Mouse (Mus musculus) brain, embryonic 14.5 days (tissue): ENCODE results near the gene Cmtm5. TPM values are rescaled to one million over a fixed set of nuclear protein-coding genes. Genes with fewer than 3 reads are reported as not detected.
"Not testable (repeated sequence)": the region's sequence is repeated elsewhere in the genome, so short reads cannot be mapped to it uniquely, and the experiment has no call there.

Experiments used
- DNase-seq: peaks from one replicate; pipeline ENCODE4 v3.0.0-alpha.2; 2011; ENCODE audit warnings: low read depth
- CTCF ChIP-seq: fragments of 200-500 bp; IDR thresholded peaks from 2 replicates; pipeline ENCODE4 v1.5.1; 2012; ENCODE audit warnings: inconsistent platforms, mild to moderate bottlenecking, moderate library complexity, borderline replicate concordance; ENCODE audit not compliant: insufficient read depth, insufficient read length; ENCODE audit errors: extremely low read depth
- POLR2A ChIP-seq: fragments of 200-500 bp; IDR thresholded peaks from 2 replicates; pipeline ENCODE4 v1.6.1; 2012; ENCODE audit warnings: mild to moderate bottlenecking, inconsistent platforms, borderline replicate concordance; ENCODE audit not compliant: poor library complexity, insufficient read depth, insufficient read length, severe bottlenecking; ENCODE audit errors: extremely low read depth
- polyA plus RNA-seq: library from polyadenylated mRNA; depleted of rRNA; stranded (reverse); fragments of >200 nt; gene quantifications from 2 replicates; pipeline ENCODE4 v1.2.3, GENCODE M21; 2012; rRNA removed

The Cmtm5 gene
- polyA plus RNA-seq, 1 experiment: 6.1 TPM

DNA sequence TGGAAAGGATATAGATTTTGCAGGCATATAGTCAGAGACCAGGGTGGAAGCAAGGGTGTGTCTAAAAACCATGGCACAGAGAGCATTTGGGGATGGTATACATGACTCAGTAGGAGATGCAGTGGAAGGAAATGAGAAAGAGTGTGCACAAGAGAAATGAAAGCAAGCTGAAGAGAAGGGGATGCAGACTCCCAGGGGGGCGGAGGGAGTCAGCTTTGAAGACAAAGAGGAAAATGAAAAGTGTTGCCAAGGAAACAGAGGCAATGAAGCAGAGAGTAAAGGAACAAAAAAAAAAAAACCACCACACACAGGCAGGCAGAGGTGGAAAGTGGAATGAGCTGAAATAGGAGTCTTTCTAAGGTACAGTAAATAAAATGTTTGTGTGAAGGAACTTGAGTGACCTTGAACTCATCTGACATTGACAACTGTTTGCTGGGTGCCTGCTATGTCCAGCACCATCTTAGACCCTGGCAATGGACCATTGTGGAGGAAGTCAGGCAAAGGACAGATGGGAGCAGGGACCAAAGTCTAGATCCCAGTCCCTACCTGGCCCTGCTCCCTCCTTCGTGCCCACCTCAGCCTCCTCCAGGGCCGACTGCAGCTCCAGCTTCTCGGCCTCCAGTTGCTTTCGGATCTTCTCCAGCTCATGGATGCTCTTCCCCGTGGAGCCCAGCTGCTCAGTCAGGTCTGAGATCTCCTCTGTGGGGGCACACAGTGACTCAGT, 38.2 kb downstream of the Cmtm5 start:
- TF ChIP-seq CTCF (no peak), POLR2A (no peak)

DNA sequence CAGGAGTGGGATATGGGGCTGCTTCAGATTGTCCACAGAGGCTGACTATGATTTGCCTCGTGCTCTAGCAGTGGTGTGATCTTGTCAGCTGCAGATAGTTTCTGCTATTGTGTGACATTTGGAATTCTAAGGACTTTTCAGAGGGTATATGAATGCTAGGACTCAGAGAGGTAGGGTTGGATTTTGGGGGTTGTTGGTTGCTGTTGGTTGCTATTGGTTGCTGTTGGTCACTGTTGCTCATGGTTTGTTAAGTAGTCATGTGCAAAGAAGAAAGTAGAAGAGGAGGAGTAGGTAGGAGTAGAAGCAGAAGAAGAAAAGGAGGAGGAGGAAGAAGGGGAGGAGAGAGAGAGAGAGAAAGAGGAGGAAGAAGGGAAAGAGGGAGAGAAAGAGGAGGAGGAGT, 40.6 kb downstream of the Cmtm5 start, which contains the start of gene Gm17428:
Gene Gm17428 (plus strand): TSS at position 301 of the 400 bp plus-strand sequence.
- DNase-seq: no peak
- TF ChIP-seq CTCF (no peak), POLR2A (no peak)

More for the DNA sequence above, 38.2 kb downstream of the Cmtm5 start:
- DNase-seq: peak; percentile 87

DNA sequence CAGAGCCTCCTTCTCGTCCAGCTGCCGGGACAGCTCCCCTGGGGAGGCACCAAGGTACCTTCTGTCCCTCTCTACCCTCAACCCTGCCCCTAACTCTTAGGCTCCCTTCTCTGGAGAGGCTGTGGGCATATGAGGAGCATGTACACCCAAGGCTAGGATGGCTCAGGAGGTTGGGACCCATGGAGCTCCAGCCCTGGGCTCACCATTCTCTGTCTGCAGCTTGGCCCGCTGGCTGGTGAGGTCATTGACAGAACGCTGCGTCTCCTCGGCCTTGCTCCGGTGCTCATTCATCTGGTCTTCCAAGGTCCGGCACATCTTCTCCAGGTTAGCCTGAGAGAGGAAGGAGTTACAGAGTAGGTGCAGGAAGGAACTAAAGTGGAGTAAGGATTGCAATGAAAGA, 42.6 kb downstream of the Cmtm5 start:
- TF ChIP-seq POLR2A: no peak
- no peak for TF ChIP-seq CTCF
- DNase-seq: no peak

- no peak for DNase-seq
- TF ChIP-seq CTCF (no peak), POLR2A (no peak)
Measured at GRCm38 (mm10) chr14:54981934-54982333, 45.9 kb downstream of the Cmtm5 start.

GRCm38 (mm10) chr14:54988350-54988874, 52.4 kb downstream of the Cmtm5 start:
- not testable (repeated sequence) for DNase-seq

Other genes starting within 250 kb of the Cmtm5 start
- gene Acin1, start 249.3 kb upstream of the Cmtm5 start, polyA plus RNA-seq: 248 and 332 TPM in 2 replicates
- 0.05 and 0.14 TPM in 2 replicates for gene Gm29776, start 237.4 kb upstream of the Cmtm5 start, polyA plus RNA-seq
- gene Cebpe, start 224.1 kb upstream of the Cmtm5 start, polyA plus RNA-seq: 0.09 and 0.27 TPM in 2 replicates
- gene Slc7a8, start 154.3 kb upstream of the Cmtm5 start, polyA plus RNA-seq: 8.9 and 14.6 TPM in 2 replicates
- 0.06 TPM in 1 of 2 replicates, not detected in the other for gene Rnf212b, start 122.1 kb upstream of the Cmtm5 start, polyA plus RNA-seq
- 7.4 and 11.4 TPM in 2 replicates for gene Homez, start 65.3 kb upstream of the Cmtm5 start, polyA plus RNA-seq
- 13.7 and 21.9 TPM in 2 replicates for gene Ppp1r3e, start 58.7 kb upstream of the Cmtm5 start, polyA plus RNA-seq
- 39.5 and 47.2 TPM in 2 replicates for gene Bcl2l2, start 52.9 kb upstream of the Cmtm5 start, polyA plus RNA-seq
- 0.12 and 1.3 TPM in 2 replicates for gene Gm20521, start 52.8 kb upstream of the Cmtm5 start, polyA plus RNA-seq
- 517 and 822 TPM in 2 replicates for gene Pabpn1, start 43.8 kb upstream of the Cmtm5 start, polyA plus RNA-seq
- 466 and 718 TPM in 2 replicates for gene Slc22a17, start 23.1 kb upstream of the Cmtm5 start, polyA plus RNA-seq
- gene Efs, start 10.1 kb upstream of the Cmtm5 start, polyA plus RNA-seq: 30.9 and 35.3 TPM in 2 replicates
- gene Il25, start 3.6 kb upstream of the Cmtm5 start, polyA plus RNA-seq: 0.27 and 0.57 TPM in 2 replicates
- 0.05 and 0.18 TPM in 2 replicates for gene Myh6, start 30.7 kb downstream of the Cmtm5 start, polyA plus RNA-seq
- not detected in 2 replicates for gene Gm17428, start 40.7 kb downstream of the Cmtm5 start, polyA plus RNA-seq
- 5.0 and 7.1 TPM in 2 replicates for gene Myh7, start 58.4 kb downstream of the Cmtm5 start, polyA plus RNA-seq
- 44.4 and 44.8 TPM in 2 replicates for gene Ngdn, start 79.2 kb downstream of the Cmtm5 start, polyA plus RNA-seq
- gene Zfhx2, start 156.1 kb downstream of the Cmtm5 start, polyA plus RNA-seq: 10.4 and 34.9 TPM in 2 replicates
- 13.5 and 18.3 TPM in 2 replicates for gene Thtpa, start 158.5 kb downstream of the Cmtm5 start, polyA plus RNA-seq
- gene Ap1g2, start 170.3 kb downstream of the Cmtm5 start, polyA plus RNA-seq: 13.6 and 20.6 TPM in 2 replicates
- gene Jph4, start 180.7 kb downstream of the Cmtm5 start, polyA plus RNA-seq: 147 and 155 TPM in 2 replicates